Mouse (Mus musculus): ENCODE measurements at regions not wholly inside any gene's neighbourhood (a gene's known extent, or its start where the extent isn't known, plus 50 kb on each side); places are given as distances from the start of the nearest gene placed in this dataset.

DNA sequence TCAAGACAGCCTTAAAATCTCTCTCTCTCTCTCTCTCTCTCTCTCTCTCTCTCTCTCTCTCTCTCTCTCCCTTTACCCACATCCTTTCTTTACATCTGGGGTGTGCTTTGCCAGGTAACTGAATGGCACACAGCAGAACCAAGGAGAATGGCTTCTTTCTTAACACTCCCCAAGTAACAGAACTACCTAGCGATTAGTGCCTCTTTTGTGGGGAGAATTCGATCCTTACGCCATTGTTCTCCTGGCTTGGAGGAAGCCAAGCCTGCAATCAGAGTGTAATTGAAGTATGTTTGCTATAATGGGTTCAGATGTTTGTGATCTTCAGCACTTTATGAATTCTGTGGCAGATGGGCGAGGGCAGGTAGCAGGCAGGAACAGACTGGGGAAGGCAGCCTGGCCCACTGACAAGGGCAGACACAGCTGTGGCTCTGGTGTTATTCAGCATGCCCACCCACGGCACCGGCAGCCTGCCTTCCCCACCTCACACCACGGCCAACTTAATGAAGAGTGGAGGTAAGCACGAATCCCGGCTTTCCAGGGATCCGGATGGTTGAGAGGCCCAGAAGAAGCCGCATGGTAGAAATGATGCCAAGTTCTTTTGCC lies 83.0 kb upstream of the Rcn1 start:
- TF ChIP-seq CTCF (IDR thresholded peaks at IDR 0.05; ENCODE audit: borderline replicate concordance, insufficient read depth, low read length), result no peak
- no peak for TF ChIP-seq POLR2A (IDR thresholded peaks at IDR 0.05; ENCODE audit: low read depth, low read length)

Data from embryonic fibroblast, embryonic 13.5 days (primary cell).